Mouse (Mus musculus) mesoderm, embryonic 11.5 days (tissue): Measurements from ENCODE around the gene Krt5.
A peak's percentile ranks its signal among the peaks of the same experiment; 100 is the strongest.
"Not testable (repeated sequence)": the region's sequence is repeated elsewhere in the genome, so short reads cannot be mapped to it uniquely, and the experiment has no call there.

Experiments
- DNase-seq: peaks from one replicate; pipeline ENCODE4 v3.0.0-alpha.2; 2012; ENCODE audit warnings: low read depth, low spot score

Krt5 gene

GRCm38 (mm10) chr15:101712720-101713119, at the start of gene Krt5:
Krt5 (minus strand) TSS chr15:101712898.
- DNase-seq: no peak

- no peak for DNase-seq
Measured at GRCm38 (mm10) chr15:101742711-101743110, 30.0 kb upstream of the Krt5 start, which contains the start of gene Krt71. Krt71 (minus strand) TSS chr15:101743109.

- DNase-seq: no peak
Measured at GRCm38 (mm10) chr15:101737786-101738185, 25.1 kb upstream of the Krt5 start.

GRCm38 (mm10) chr15:101730653-101731052, 18.0 kb upstream of the Krt5 start:
- no peak for DNase-seq

GRCm38 (mm10) chr15:101724686-101725085, 12.0 kb upstream of the Krt5 start:
- no peak for DNase-seq

- no peak for DNase-seq
Measured at GRCm38 (mm10) chr15:101715831-101716230, 3.1 kb upstream of the Krt5 start.

GRCm38 (mm10) chr15:101714356-101714755, 1.7 kb upstream of the Krt5 start:
- no peak for DNase-seq

GRCm38 (mm10) chr15:101713731-101714130, 1.0 kb upstream of the Krt5 start:
- DNase-seq: no peak

GRCm38 (mm10) chr15:101708683-101709082, 4.0 kb downstream of the Krt5 start:
- DNase-seq: no peak

GRCm38 (mm10) chr15:101707454-101707853, 5.2 kb downstream of the Krt5 start:
- no peak for DNase-seq

- DNase-seq: peak; percentile 44
Measured at GRCm38 (mm10) chr15:101704066-101704465, 8.6 kb downstream of the Krt5 start.

- DNase-seq: no peak
Measured at GRCm38 (mm10) chr15:101702380-101702779, 10.3 kb downstream of the Krt5 start.

- no peak for DNase-seq
Measured at GRCm38 (mm10) chr15:101699866-101700265, 12.8 kb downstream of the Krt5 start.

GRCm38 (mm10) chr15:101699192-101699591, 13.5 kb downstream of the Krt5 start:
- no peak for DNase-seq

GRCm38 (mm10) chr15:101697326-101698188, 15.1 kb downstream of the Krt5 start:
- no peak for DNase-seq

GRCm38 (mm10) chr15:101694207-101694606, 18.5 kb downstream of the Krt5 start, which contains the start of gene Krt6a:
Krt6a (minus strand) TSS chr15:101694307.
- no peak for DNase-seq

GRCm38 (mm10) chr15:101690460-101690859, 22.2 kb downstream of the Krt5 start:
- DNase-seq: not testable (repeated sequence)

- no peak for DNase-seq
Measured at GRCm38 (mm10) chr15:101688161-101688560, 24.5 kb downstream of the Krt5 start.

GRCm38 (mm10) chr15:101680187-101680586, 32.5 kb downstream of the Krt5 start, which contains the start of gene Krt6b:
Krt6b (minus strand) TSS chr15:101680287.
- DNase-seq: no peak

- DNase-seq: no peak
Measured at GRCm38 (mm10) chr15:101675978-101676377, 36.7 kb downstream of the Krt5 start.
